Mouse (Mus musculus): ENCODE results near the gene Btbd2. TPM values are rescaled to one million over a fixed set of nuclear protein-coding genes. Genes with fewer than 3 reads are reported as not detected.

Btbd2 gene
- total and polyA plus RNA-seq, 3 experiments = 43.1 to 81.8 TPM; not detected in 1

DNA sequence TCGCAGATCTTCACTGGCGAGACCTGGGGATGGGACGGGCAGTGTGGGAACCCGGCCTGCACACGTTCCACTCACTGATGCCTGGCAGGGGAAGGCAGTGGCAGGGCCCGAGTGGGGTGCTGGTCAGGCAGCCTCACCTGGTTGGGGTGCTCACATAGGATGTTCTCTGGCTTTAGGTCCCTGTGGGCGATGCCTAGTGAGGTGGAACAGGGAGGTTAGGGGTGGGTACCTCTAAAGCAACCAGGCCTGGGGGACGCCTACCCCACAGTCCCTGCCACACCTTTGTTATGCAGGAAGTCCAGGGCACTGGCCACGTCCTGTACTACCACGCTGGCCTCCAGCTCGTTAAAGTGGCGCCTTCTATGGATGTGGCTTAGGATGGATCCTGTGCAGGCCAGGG lies 12.1 kb upstream of the Btbd2 start:
- Histone ChIP-seq H3K27ac (ENCODE audit: control insufficient read depth, low read depth, low read length) (no peak overlapping the region), H3K9me3 (replicated peaks; ENCODE audit: insufficient read depth, low read length) (no peaks in the 10 kb centered on the region), H3K9ac (ENCODE audit: control insufficient read depth, low read depth, low read length, poor library complexity, severe bottlenecking) (no peak overlapping the region), H3K36me3 (ENCODE audit: control insufficient read depth in 1 of 2, insufficient read depth in 2 of 2, low read length in 2 of 2) (peaks cover 2 to 16% of the 10 kb centered on the region in 2 experiments), H3K79me2 (ENCODE audit: control insufficient read depth, insufficient read depth, low read length, poor library complexity) (peaks cover 20% of the 10 kb centered on the region), H3K4me1 (ENCODE audit: control insufficient read depth in 1 of 2, insufficient read depth in 2 of 2, low read length in 2 of 2) (peaks cover 3 to 15% of the 10 kb centered on the region in 2 experiments), H3K4me3 (ENCODE audit: control insufficient read depth in 1 of 2, insufficient read depth in 1 of 2, low read depth in 2 of 2, low read length in 2 of 2) (no peak overlapping the region), H3K27me3 (ENCODE audit: control insufficient read depth in 1 of 2, insufficient read depth in 2 of 2, low read length in 2 of 2) (no peaks in the 10 kb centered on the region)
- no peak for DNase-seq (ENCODE audit: low read depth, low spot score)
- TF ChIP-seq E2F4 (IDR thresholded peaks at IDR 0.05; ENCODE audit: borderline replicate concordance, low read depth, low read length) (no peak), MAZ (IDR thresholded peaks at IDR 0.05; ENCODE audit: low read depth, low read length) (no peak), ELF1 (IDR thresholded peaks at IDR 0.05; ENCODE audit: low read depth, low read length) (no peak), SIN3A (IDR thresholded peaks at IDR 0.05; ENCODE audit: low read length) (no peak), RCOR1 (IDR thresholded peaks at IDR 0.05; ENCODE audit: low read depth, low read length) (no peak), TBP (IDR thresholded peaks at IDR 0.05; ENCODE audit: low read depth, low read length) (no peak), BHLHE40 (IDR thresholded peaks at IDR 0.05; ENCODE audit: borderline replicate concordance, low read depth, low read length) (no peak), CHD1 (IDR thresholded peaks at IDR 0.05; ENCODE audit: low read depth, low read length) (no peak), CTCF (IDR thresholded peaks at IDR 0.05 in 2 of 3, conservative IDR thresholded peaks at IDR 0.05 in 1 of 3; ENCODE audit: control insufficient read depth in 1 of 3, insufficient read depth in 1 of 3, low read depth in 2 of 3, low read length in 3 of 3, poor library complexity in 1 of 3, severe bottlenecking in 1 of 3) (no peak)

DNA sequence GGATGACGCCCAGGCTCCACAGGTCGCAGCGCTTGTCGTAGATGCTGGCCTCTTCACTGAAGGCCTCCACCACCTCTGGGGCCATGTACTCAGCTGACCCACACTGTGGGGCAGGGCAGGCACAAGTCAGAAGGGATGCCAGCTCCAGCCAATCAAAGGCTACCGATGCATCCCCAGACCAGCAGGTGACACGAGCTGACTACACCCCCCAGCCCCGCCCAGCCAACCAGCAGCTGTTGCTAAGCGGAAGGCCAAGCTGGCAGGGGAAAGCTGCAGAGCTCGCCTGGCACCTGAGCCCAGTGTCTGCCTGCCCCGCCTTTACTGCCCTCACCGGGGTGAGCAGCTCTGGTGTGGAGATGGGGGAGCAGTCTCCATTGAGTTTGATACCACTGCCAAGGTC lies 11.7 kb upstream of the Btbd2 start:
- Histone ChIP-seq H3K36me3 (ENCODE audit: control insufficient read depth in 1 of 2, insufficient read depth in 2 of 2, low read length in 2 of 2) (peaks cover 2 to 16% of the 10 kb centered on the region in 2 experiments), H3K4me1 (ENCODE audit: control insufficient read depth in 1 of 2, insufficient read depth in 2 of 2, low read length in 2 of 2) (peaks cover 4 to 16% of the 10 kb centered on the region in 2 experiments), H3K9ac (ENCODE audit: control insufficient read depth, low read depth, low read length, poor library complexity, severe bottlenecking) (no peak overlapping the region), H3K4me3 (ENCODE audit: control insufficient read depth in 1 of 2, insufficient read depth in 1 of 2, low read depth in 2 of 2, low read length in 2 of 2) (no peak overlapping the region), H3K27me3 (ENCODE audit: control insufficient read depth in 1 of 2, insufficient read depth in 2 of 2, low read length in 2 of 2) (no peaks in the 10 kb centered on the region), H3K79me2 (ENCODE audit: control insufficient read depth, insufficient read depth, low read length, poor library complexity) (peaks cover 16% of the 10 kb centered on the region), H3K27ac (ENCODE audit: control insufficient read depth, low read depth, low read length) (no peak overlapping the region), H3K9me3 (replicated peaks; ENCODE audit: insufficient read depth, low read length) (no peaks in the 10 kb centered on the region)
- DNase-seq (ENCODE audit: low read depth, low spot score) = no peak
- no peak for TF ChIP-seq SIN3A (IDR thresholded peaks at IDR 0.05; ENCODE audit: low read length)
- no peak for TF ChIP-seq GABPA (IDR thresholded peaks at IDR 0.05; ENCODE audit: low read depth, low read length)
- TF ChIP-seq GATA1 (IDR thresholded peaks at IDR 0.05; ENCODE audit: low read depth, low read length) = no peak
- no peak for TF ChIP-seq UBTF (IDR thresholded peaks at IDR 0.05; ENCODE audit: borderline replicate concordance, insufficient read depth, low read depth, low read length)
- no peak for TF ChIP-seq CTCF (IDR thresholded peaks at IDR 0.05 in 2 of 3, conservative IDR thresholded peaks at IDR 0.05 in 1 of 3; ENCODE audit: control insufficient read depth in 1 of 3, insufficient read depth in 1 of 3, low read depth in 2 of 3, low read length in 3 of 3, poor library complexity in 1 of 3, severe bottlenecking in 1 of 3)
- no peak for TF ChIP-seq USF1 (IDR thresholded peaks at IDR 0.05; ENCODE audit: low read depth, low read length)
- TF ChIP-seq ELF1 (IDR thresholded peaks at IDR 0.05; ENCODE audit: low read depth, low read length) = no peak
- no peak for TF ChIP-seq TCF12 (IDR thresholded peaks at IDR 0.05; ENCODE audit: low read depth, low read length)
- no peak for TF ChIP-seq JUND (IDR thresholded peaks at IDR 0.05; ENCODE audit: low read depth, low read length)
- TF ChIP-seq HCFC1 (IDR thresholded peaks at IDR 0.05; ENCODE audit: low read depth, low read length) = no peak
- TF ChIP-seq POLR2A (IDR thresholded peaks at IDR 0.05; ENCODE audit: control insufficient read depth in 1 of 2, insufficient read depth in 1 of 2, low read depth in 1 of 2, low read length in 2 of 2, poor library complexity in 1 of 2) = no peak
- no peak for TF ChIP-seq MAX (IDR thresholded peaks at IDR 0.05; ENCODE audit: low read length)
- no peak for TF ChIP-seq MXI1 (IDR thresholded peaks at IDR 0.05; ENCODE audit: low read depth, low read length)
- no peak for TF ChIP-seq CHD1 (IDR thresholded peaks at IDR 0.05; ENCODE audit: low read depth, low read length)
